Mouse (Mus musculus): ENCODE results near the gene Gpr84. TPM values are rescaled to one million over a fixed set of nuclear protein-coding genes. Genes with fewer than 3 reads are reported as not detected.

Gene Gpr84
- polyA plus RNA-seq, 1 experiment: 2.3 TPM

- no peak for TF ChIP-seq CTCF (IDR thresholded peaks at IDR 0.05; ENCODE audit: control insufficient read depth, insufficient read depth, low read length)
- TF ChIP-seq POLR2A (IDR thresholded peaks at IDR 0.05; ENCODE audit: borderline replicate concordance, control insufficient read depth, low read depth, low read length): no peak
- 70% methylated on average over 2 of the region's 2 CpGs for WGBS
- Histone ChIP-seq H3K4me3 (replicated peaks; ENCODE audit: control insufficient read depth, low read depth, low read length) (no peak overlapping the region), H3K27ac (ENCODE audit: control insufficient read depth, insufficient read depth, low read depth, low read length, poor library complexity) (no peak overlapping the region), H3K4me1 (ENCODE audit: control insufficient read depth, insufficient read depth, low read length) (peaks cover 5% of the 10 kb centered on the region)
Observed at GRCm38 (mm10) chr15:103264794-103265193, 45.6 kb downstream of the Gpr84 start.

GRCm38 (mm10) chr15:103259989-103260388, 50.4 kb downstream of the Gpr84 start:
- peaks cover 5% of the 10 kb centered on the region for H3K4me1 ChIP-seq (ENCODE audit: control insufficient read depth, insufficient read depth, low read length)
- WGBS: 2% methylated on average over 1 of the region's 1 CpGs

GRCm38 (mm10) chr15:103259162-103259561, 51.2 kb downstream of the Gpr84 start:
- peaks cover 5% of the 10 kb centered on the region for H3K4me1 ChIP-seq (ENCODE audit: control insufficient read depth, insufficient read depth, low read length)
- no peak for TF ChIP-seq POLR2A (IDR thresholded peaks at IDR 0.05; ENCODE audit: borderline replicate concordance, control insufficient read depth, low read depth, low read length)
- no peak for TF ChIP-seq CTCF (IDR thresholded peaks at IDR 0.05; ENCODE audit: control insufficient read depth, insufficient read depth, low read length)
- WGBS: 7% methylated on average over 5 of the region's 5 CpGs
- H3K27ac ChIP-seq (ENCODE audit: control insufficient read depth, insufficient read depth, low read depth, low read length, poor library complexity): no peak overlapping the region
- no peak overlapping the region for H3K4me3 ChIP-seq (replicated peaks; ENCODE audit: control insufficient read depth, low read depth, low read length)

More at GRCm38 (mm10) chr15:103259989-103260388, 50.4 kb downstream of the Gpr84 start:
- Histone ChIP-seq H3K27ac (ENCODE audit: control insufficient read depth, insufficient read depth, low read depth, low read length, poor library complexity) (peak overlapping the region; percentile 75), H3K4me3 (replicated peaks; ENCODE audit: control insufficient read depth, low read depth, low read length) (no peak overlapping the region)
- TF ChIP-seq CTCF (IDR thresholded peaks at IDR 0.05; ENCODE audit: control insufficient read depth, insufficient read depth, low read length) (no peak), POLR2A (IDR thresholded peaks at IDR 0.05; ENCODE audit: borderline replicate concordance, control insufficient read depth, low read depth, low read length) (no peak)

Other genes starting within 250 kb of the Gpr84 start
- 3.0 and 3.9 TPM in 2 replicates for gene Smug1, start 143.5 kb downstream of the Gpr84 start, polyA plus RNA-seq (2011; ENCODE audit: insufficient read depth, insufficient read length, low replicate concordance, missing spikeins)
- gene Cbx5, start 70.8 kb downstream of the Gpr84 start, polyA plus RNA-seq (2011; ENCODE audit: insufficient read depth, insufficient read length, low replicate concordance, missing spikeins): 178 and 226 TPM in 2 replicates
- 406 and 641 TPM in 2 replicates for gene Hnrnpa1, start 70.2 kb downstream of the Gpr84 start, polyA plus RNA-seq (2011; ENCODE audit: insufficient read depth, insufficient read length, low replicate concordance, missing spikeins)
- gene Nfe2, start 52.2 kb downstream of the Gpr84 start, polyA plus RNA-seq (2011; ENCODE audit: insufficient read depth, insufficient read length, low replicate concordance, missing spikeins): 218 and 304 TPM in 2 replicates
- 146 and 155 TPM in 2 replicates for gene Copz1, start 37.9 kb downstream of the Gpr84 start, polyA plus RNA-seq (2011; ENCODE audit: insufficient read depth, insufficient read length, low replicate concordance, missing spikeins)
- gene Zfp385a, start 29.5 kb upstream of the Gpr84 start, polyA plus RNA-seq (2011; ENCODE audit: insufficient read depth, insufficient read length, low replicate concordance, missing spikeins): 9.8 and 12.7 TPM in 2 replicates
- gene Itga5, start 56.2 kb upstream of the Gpr84 start, polyA plus RNA-seq (2011; ENCODE audit: insufficient read depth, insufficient read length, low replicate concordance, missing spikeins): 7.3 and 23.1 TPM in 2 replicates
- 2.9 TPM in 1 of 2 replicates, not detected in the other for gene Gtsf1, start 119.9 kb upstream of the Gpr84 start, polyA plus RNA-seq (2011; ENCODE audit: insufficient read depth, insufficient read length, low replicate concordance, missing spikeins)
- not detected in 2 replicates for gene Gtsf2, start 137.9 kb upstream of the Gpr84 start, polyA plus RNA-seq (2011; ENCODE audit: insufficient read depth, insufficient read length, low replicate concordance, missing spikeins)
- 32.0 and 65.9 TPM in 2 replicates for gene Nckap1l, start 143.2 kb upstream of the Gpr84 start, polyA plus RNA-seq (2011; ENCODE audit: insufficient read depth, insufficient read length, low replicate concordance, missing spikeins)
- 15.2 and 32.6 TPM in 2 replicates for gene Pde1b, start 192.4 kb upstream of the Gpr84 start, polyA plus RNA-seq (2011; ENCODE audit: insufficient read depth, insufficient read length, low replicate concordance, missing spikeins)
- gene Ppp1r1a, start 227.4 kb upstream of the Gpr84 start, polyA plus RNA-seq (2011; ENCODE audit: insufficient read depth, insufficient read length, low replicate concordance, missing spikeins): 3.0 TPM in 1 of 2 replicates, not detected in the other

Measured in bone marrow, adult 2 months (tissue).